ENCODE assay signal across 11 mouse cellular contexts in genomic region chr5:74171768-74172167, GRCm38 (mm10). TPM values are rescaled to one million over a fixed set of nuclear protein-coding genes. Genes with fewer than 3 reads are reported as not detected.
DNase-seq lines count a peak whose midpoint lies in the region; ATAC-seq lines count a peak whose summit lies in the region.
"Had no signal": no experiment of that assay in that cellular context is flagged by ENCODE, and none has a peak within 500 bp of the region (broad histone marks: within the 10 kb centered on the region; RNA-seq: fewer than 3 reads in every experiment).

No protein-coding gene starts in this region.

- no peaks in the 10 kb centered on the region for H3K36me3 ChIP-seq in heart, embryonic 16.5 days (ENCODE audit: control insufficient read depth, insufficient read depth)
- H3K36me3 ChIP-seq in midbrain, embryonic 11.5 days (ENCODE audit: control insufficient read depth, insufficient read depth, low read length), result no peaks in the 10 kb centered on the region
- H3K36me3 ChIP-seq in midbrain, embryonic 10.5 days, result no peaks in the 10 kb centered on the region
- no peaks in the 10 kb centered on the region for H3K36me3 ChIP-seq in limb, embryonic 13.5 days

- H3K9me3 ChIP-seq in heart, embryonic 16.5 days (replicated peaks; ENCODE audit: control insufficient read depth, low read length), result no peaks in the 10 kb centered on the region
- no peaks in the 10 kb centered on the region for H3K9me3 ChIP-seq in midbrain, embryonic 11.5 days (ENCODE audit: control insufficient read depth, low read length)
- H3K9me3 ChIP-seq in midbrain, embryonic 10.5 days (replicated peaks), result no peaks in the 10 kb centered on the region
- no peaks in the 10 kb centered on the region for H3K9me3 ChIP-seq in limb, embryonic 13.5 days

- H3K9ac ChIP-seq in heart, embryonic 16.5 days (ENCODE audit: low read length), result no peak overlapping the region; the same call in 1 of the 2 replicates
- H3K9ac ChIP-seq in midbrain, embryonic 11.5 days (ENCODE audit: low read length), result no peak overlapping the region
- H3K9ac ChIP-seq in limb, embryonic 13.5 days, result no peak overlapping the region

- 67% methylated on average over 9 of the region's 9 CpGs for WGBS in heart, embryonic 16.5 days
- 76% methylated on average over 9 of the region's 9 CpGs for WGBS in midbrain, embryonic 11.5 days
- WGBS in midbrain, embryonic 10.5 days, result 79% methylated on average over 9 of the region's 9 CpGs
- 67% methylated on average over 9 of the region's 9 CpGs for WGBS in limb, embryonic 13.5 days

- ATAC-seq in heart, embryonic 16.5 days (replicated peaks; ENCODE audit: extremely low read depth, insufficient read depth, low FRiP score), result no peak
- ATAC-seq in midbrain, embryonic 11.5 days (ENCODE audit: low FRiP score), result no peak
- ATAC-seq in limb, embryonic 13.5 days (ENCODE audit: low FRiP score, low read depth), result no peak

- H3K27ac ChIP-seq in heart, embryonic 16.5 days (ENCODE audit: low read length), result peak overlapping the region; percentile 84
- H3K27ac ChIP-seq in midbrain, embryonic 11.5 days (ENCODE audit: low read depth, low read length), result no peak overlapping the region
- no peak overlapping the region for H3K27ac ChIP-seq in midbrain, embryonic 10.5 days (replicated peaks)
- H3K27ac ChIP-seq in limb, embryonic 13.5 days, result peak overlapping the region; percentile 80
- H3K27ac ChIP-seq: left cerebral cortex, adult 2 months had no signal

- no peak overlapping the region for H3K4me3 ChIP-seq in heart, embryonic 16.5 days (ENCODE audit: low read length)
- no peak overlapping the region for H3K4me3 ChIP-seq in midbrain, embryonic 11.5 days (ENCODE audit: low read depth, low read length)
- no peak overlapping the region for H3K4me3 ChIP-seq in midbrain, embryonic 10.5 days
- H3K4me3 ChIP-seq in limb, embryonic 13.5 days, result no peak overlapping the region
- H3K4me3 ChIP-seq: erythroblast, embryonic 14.5 days; left cerebral cortex, adult 2 months had no signal

- no peak for DNase-seq in heart, adult 9 months (ENCODE audit: low spot score in 2 of 2)
- peak; percentile 75 for DNase-seq in midbrain, embryonic 11.5 days (ENCODE audit: low spot score, missing footprints)
- no peak for DNase-seq in midbrain, embryonic 10.5 days (ENCODE audit: low spot score)
- DNase-seq in gastrocnemius, adult 8-10 months (ENCODE audit: low spot score in 2 of 2), result no peak
- no peak for DNase-seq in gastrocnemius, postnatal 4 days (ENCODE audit: low spot score in 2 of 2)
- DNase-seq in adrenal gland, adult 2 months, result no peak
- DNase-seq: cerebellum, adult 8-10 months had no signal

- H3K27me3 ChIP-seq in heart, embryonic 16.5 days (ENCODE audit: control insufficient read depth, insufficient read depth, low read length), result no peaks in the 10 kb centered on the region
- H3K27me3 ChIP-seq in midbrain, embryonic 11.5 days (ENCODE audit: control insufficient read depth, insufficient read depth, low read length), result peaks cover 3% of the 10 kb centered on the region; the same call in 1 of the 2 replicates
- peaks cover 51% of the 10 kb centered on the region for H3K27me3 ChIP-seq in midbrain, embryonic 10.5 days (ENCODE audit: low read depth, poor library complexity, severe bottlenecking)
- no peaks in the 10 kb centered on the region for H3K27me3 ChIP-seq in limb, embryonic 13.5 days

- peak overlapping the region; percentile 52; the same call in 1 of the 2 replicates for H3K4me2 ChIP-seq in heart, embryonic 16.5 days (ENCODE audit: low read depth, low read length)
- H3K4me2 ChIP-seq in midbrain, embryonic 11.5 days, result no peak overlapping the region
- no peak overlapping the region; the same call in 1 of the 2 replicates for H3K4me2 ChIP-seq in limb, embryonic 13.5 days (replicated peaks)

- H3K4me1 ChIP-seq in heart, embryonic 16.5 days (ENCODE audit: control insufficient read depth, insufficient read depth, low read length), result peaks cover 34% of the 10 kb centered on the region
- peaks cover 7% of the 10 kb centered on the region; the same call in 1 of the 2 replicates for H3K4me1 ChIP-seq in midbrain, embryonic 11.5 days (ENCODE audit: control insufficient read depth, insufficient read depth, low read length)
- peaks cover 29% of the 10 kb centered on the region for H3K4me1 ChIP-seq in midbrain, embryonic 10.5 days
- H3K4me1 ChIP-seq in limb, embryonic 13.5 days, result peaks cover 68% of the 10 kb centered on the region

RNA-seq across cellular contexts. Expression of gene Rasl11b, which starts 23.3 kb away (rescaled TPM):
- polyA plus RNA-seq in heart, embryonic 16.5 days (2015; fragmentation: Nextera tagmentation; extraction: Ambion mirVana), result 101 and 112 TPM in 2 replicates
- 27.0 and 29.0 TPM in 2 replicates for polyA plus RNA-seq in midbrain, embryonic 11.5 days (2014; fragmentation: Nextera tagmentation; extraction: Ambion mirVana)
- polyA plus RNA-seq in midbrain, embryonic 10.5 days (2016; fragmentation: Nextera tagmentation; extraction: Ambion mirVana), result 27.3 and 30.3 TPM in 2 replicates
- polyA plus RNA-seq in limb, embryonic 13.5 days (2015; fragmentation: Nextera tagmentation; extraction: Ambion mirVana), result 147 and 149 TPM in 2 replicates
- total RNA-seq in gastrocnemius, adult 8-10 months (2022), result 10 to 100 TPM in 1 of 4 experiments, 1 to 10 TPM in 3; 1.4 to 10.6 (median 2.7) TPM
- 10 to 100 TPM; 11.7 to 15.1 TPM for total RNA-seq in gastrocnemius, postnatal 4 days (2021)
- 10 to 100 TPM; 16.8 to 24.3 TPM for total RNA-seq in adrenal gland, adult 2 months (2021)
- polyA plus RNA-seq in adrenal gland, adult 2 months (2012; rRNA removed), result 37.4 and 41.9 TPM in 2 replicates
- polyA plus RNA-seq: erythroblast, embryonic 14.5 days had no signal

Comparison
In these comparisons a context has a peak if more than half of its experiments do, and no peak if none do; other contexts are left out.
1. H3K27ac ChIP-seq: peak in heart, embryonic 16.5 days (single experiment) and limb, embryonic 13.5 days (single experiment); none in midbrain, embryonic 11.5 days (single experiment) and midbrain, embryonic 10.5 days (single experiment).